Mouse (Mus musculus): ENCODE results near the gene Timm44. TPM values are rescaled to one million over a fixed set of nuclear protein-coding genes. Genes with fewer than 3 reads are reported as not detected.
A peak's percentile ranks its signal among the peaks of the same experiment; 100 is the strongest.

Timm44 gene
- 10 to 100 TPM; 67.1 to 73.9 TPM for total RNA-seq (2021)

- intact Hi-C loops (cut with DNase I), result no loop called here
- peak; percentile 95 to 98 for DNase-seq (ENCODE audit: extremely low spot score in 1 of 2, low spot score in 2 of 2)
Observed at GRCm38 (mm10) chr8:4275275-4276110, at the start of gene Timm44. TSS of gene Timm44 (minus strand) at chr8:4275913.

DNA sequence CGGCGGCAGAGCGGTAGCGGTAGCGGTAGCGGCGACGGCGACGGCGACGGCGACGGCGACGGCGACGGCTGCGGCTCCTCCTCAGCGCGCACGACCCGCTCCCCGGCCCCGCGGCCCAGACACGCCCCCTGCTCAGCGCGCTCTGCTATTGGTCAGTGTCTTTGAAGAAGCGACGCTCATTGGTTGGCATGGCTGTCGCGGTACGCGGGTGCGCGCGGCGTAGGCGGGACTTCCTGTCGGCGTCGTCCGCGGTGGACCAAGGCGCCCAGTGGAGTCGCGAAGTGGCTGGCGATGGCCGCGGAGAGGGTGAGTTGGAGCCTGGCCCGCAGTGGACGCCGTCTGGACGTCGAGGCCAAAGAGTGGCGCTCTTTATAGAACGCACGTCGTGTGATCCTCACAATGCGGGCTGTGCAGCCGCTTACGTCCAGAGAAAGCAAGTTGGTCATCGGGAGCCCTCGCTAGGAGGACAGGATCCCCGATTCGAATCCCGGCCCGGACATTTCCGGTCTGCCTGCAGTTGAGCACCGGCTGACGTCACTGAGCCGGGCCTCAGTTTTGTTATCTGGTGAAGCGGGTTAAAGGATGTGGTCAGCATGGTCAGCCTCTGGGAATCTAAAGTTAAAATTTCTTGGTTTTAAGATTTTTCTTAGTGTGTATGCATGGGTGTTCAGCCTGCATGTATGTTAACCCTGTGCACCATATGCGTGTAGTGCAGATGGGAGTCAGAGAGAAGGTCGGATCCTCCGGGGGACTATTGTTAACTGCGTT is 49.5 kb upstream of the Timm44 start, which contains the start of the genes Ccl25 and Elavl1:
TSS of gene Ccl25 (plus strand) at position 228 of the 768 bp plus-strand sequence.
TSS of gene Elavl1 (minus strand) at position 431 of the 768 bp plus-strand sequence.
- intact Hi-C loops (cut with DNase I), result loop anchor here (5.0 kb wide), 1 partner anchor 73 kb away; the partner anchor contains the start of gene Snapc2
- peak; percentile 96 to 99 for DNase-seq (ENCODE audit: extremely low spot score in 1 of 2, low spot score in 2 of 2)

- intact Hi-C loops (cut with DNase I), result loop anchor here (5.0 kb wide), 1 partner anchor 72 kb away; the partner anchor contains the start of gene Snapc2
- DNase-seq (ENCODE audit: extremely low spot score in 1 of 2, low spot score in 2 of 2), result peak in 1 of 2 experiments; percentile 74
Observed at GRCm38 (mm10) chr8:4324525-4324924, 48.8 kb upstream of the Timm44 start.

- DNase-seq (ENCODE audit: extremely low spot score in 1 of 2, low spot score in 2 of 2), result no peak
- intact Hi-C loops (cut with DNase I), result loop anchor here (5.0 kb wide), 1 partner anchor 72 kb away; the partner anchor contains the start of gene Snapc2
Observed at GRCm38 (mm10) chr8:4323917-4324316, 48.2 kb upstream of the Timm44 start.

GRCm38 (mm10) chr8:4322470-4322869 is 46.8 kb upstream of the Timm44 start:
- intact Hi-C loops (cut with DNase I), result loop anchor here (5.0 kb wide), 1 partner anchor 70 kb away; the partner anchor contains the start of gene Snapc2
- DNase-seq (ENCODE audit: extremely low spot score in 1 of 2, low spot score in 2 of 2), result peak; percentile 83 to 87

- intact Hi-C loops (cut with DNase I), result loop anchor here (5.0 kb wide), 1 partner anchor 69 kb away; the partner anchor contains the start of gene Snapc2
- DNase-seq (ENCODE audit: extremely low spot score in 1 of 2, low spot score in 2 of 2), result no peak
Observed at GRCm38 (mm10) chr8:4321031-4321430, 45.3 kb upstream of the Timm44 start.

DNA sequence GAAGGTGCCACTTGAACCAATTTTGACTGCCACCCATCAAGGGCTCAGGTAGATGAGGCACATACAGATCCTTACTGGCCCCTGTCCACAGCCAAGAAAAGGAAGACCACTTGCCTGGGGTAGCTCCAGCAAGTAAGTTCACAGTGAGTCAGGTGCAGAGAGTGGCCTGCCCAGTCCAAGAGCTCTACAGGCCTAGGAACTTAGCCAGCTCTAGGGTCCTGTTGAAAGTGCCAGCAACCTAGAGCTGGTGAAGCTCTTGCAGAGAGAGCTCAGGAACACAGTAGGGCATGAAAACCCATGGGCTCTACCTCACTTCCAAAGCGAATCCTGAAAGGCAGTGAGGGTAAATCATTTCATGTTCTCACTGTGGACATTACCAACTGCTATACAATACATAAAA is 44.7 kb upstream of the Timm44 start:
- intact Hi-C loops (cut with DNase I), result loop anchor here (5.0 kb wide), 1 partner anchor 68 kb away; the partner anchor contains the start of gene Snapc2
- DNase-seq (ENCODE audit: extremely low spot score in 1 of 2, low spot score in 2 of 2), result no peak

- intact Hi-C loops (cut with DNase I), result no loop called here
- DNase-seq (ENCODE audit: extremely low spot score in 1 of 2, low spot score in 2 of 2), result no peak
Observed at GRCm38 (mm10) chr8:4319573-4319872, 43.8 kb upstream of the Timm44 start.

GRCm38 (mm10) chr8:4318796-4319572 is 43.3 kb upstream of the Timm44 start:
- intact Hi-C loops (cut with DNase I), result no loop called here
- no peak for DNase-seq (ENCODE audit: extremely low spot score in 1 of 2, low spot score in 2 of 2)

GRCm38 (mm10) chr8:4318124-4318523 is 42.4 kb upstream of the Timm44 start:
- intact Hi-C loops (cut with DNase I), result no loop called here
- no peak for DNase-seq (ENCODE audit: extremely low spot score in 1 of 2, low spot score in 2 of 2)

DNA sequence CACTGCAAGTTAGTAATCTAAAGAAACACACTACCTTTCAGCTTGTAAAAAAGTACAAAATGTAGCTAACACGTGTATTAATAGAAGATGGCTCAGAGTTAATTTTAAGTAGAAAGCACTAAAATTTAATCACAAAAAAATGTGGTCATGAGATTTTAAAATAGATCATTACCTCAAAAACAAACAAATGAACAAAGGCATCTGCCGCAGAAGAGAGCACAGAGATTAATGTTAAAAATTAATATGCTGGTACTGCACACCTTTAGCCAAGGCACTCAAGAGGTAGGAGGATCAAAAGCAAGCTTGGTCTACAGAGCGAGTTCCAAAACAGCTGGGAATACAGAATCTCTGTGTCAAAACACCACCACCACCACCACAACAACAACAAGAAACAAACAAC is 39.1 kb upstream of the Timm44 start:
- intact Hi-C loops (cut with DNase I), result no loop called here
- no peak for DNase-seq (ENCODE audit: extremely low spot score in 1 of 2, low spot score in 2 of 2)

DNA sequence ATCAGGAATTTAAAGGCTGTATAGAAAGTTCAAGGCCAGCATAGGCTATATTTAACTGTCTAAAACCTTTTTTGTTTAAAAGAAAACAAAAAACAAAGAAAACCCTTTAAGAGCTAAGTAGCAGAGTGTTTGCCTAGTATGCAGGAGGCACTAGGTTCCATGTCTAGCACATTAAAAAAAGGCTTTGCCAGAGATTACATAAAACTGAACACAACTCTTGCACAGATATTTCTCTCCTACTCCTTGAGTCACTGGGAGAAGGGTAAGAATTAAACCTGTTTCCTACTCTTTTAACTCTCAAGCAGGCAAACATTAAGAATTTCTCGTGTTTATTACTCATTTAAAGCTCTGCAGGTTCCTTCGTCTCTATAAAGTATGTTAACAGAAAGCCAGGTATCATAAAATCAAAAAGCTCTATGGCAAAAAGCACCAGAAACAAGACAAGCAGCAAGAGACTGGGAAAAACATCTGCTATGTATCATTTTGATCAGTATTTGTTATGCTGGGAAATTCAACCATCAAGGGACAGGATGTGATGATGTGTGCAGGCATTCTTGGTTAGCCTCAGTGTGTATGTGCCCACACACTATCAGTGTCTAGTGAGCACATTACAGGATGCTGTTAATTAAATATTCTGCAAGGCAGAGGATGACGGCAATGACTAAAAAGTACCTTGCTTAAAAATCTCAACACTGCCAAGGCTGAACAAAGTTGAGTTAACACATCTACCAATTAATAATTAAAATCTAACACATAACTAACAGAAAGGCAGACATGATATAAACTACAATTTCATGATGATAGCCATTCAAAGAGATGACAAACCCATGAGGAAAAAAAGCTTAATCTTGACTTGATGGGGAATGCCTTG is 37.8 kb upstream of the Timm44 start:
- DNase-seq (ENCODE audit: extremely low spot score in 1 of 2, low spot score in 2 of 2), result no peak
- intact Hi-C loops (cut with DNase I), result no loop called here

- intact Hi-C loops (cut with DNase I), result no loop called here
- DNase-seq (ENCODE audit: extremely low spot score in 1 of 2, low spot score in 2 of 2), result no peak
Observed at GRCm38 (mm10) chr8:4312104-4312503, 36.4 kb upstream of the Timm44 start.

DNA sequence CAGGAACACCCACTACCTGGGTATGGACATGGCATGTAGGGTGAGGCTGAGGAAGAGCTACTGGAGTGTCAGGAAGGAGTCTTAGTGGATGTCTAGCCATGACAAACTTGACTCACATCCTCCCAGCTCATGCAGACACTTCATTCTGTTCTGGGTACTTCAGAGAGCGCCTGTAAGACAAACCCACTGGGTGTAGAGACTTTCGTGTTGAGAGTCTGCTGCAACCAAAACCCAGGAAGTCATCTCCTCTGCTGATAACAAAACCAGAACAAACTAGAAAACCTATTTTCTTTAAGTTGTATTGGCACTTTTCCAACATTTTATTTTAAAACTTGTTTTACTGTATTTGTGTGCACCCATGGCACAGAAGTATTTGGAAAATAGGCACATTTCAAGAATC is 30.1 kb upstream of the Timm44 start:
- intact Hi-C loops (cut with DNase I), result no loop called here
- no peak for DNase-seq (ENCODE audit: extremely low spot score in 1 of 2, low spot score in 2 of 2)

- intact Hi-C loops (cut with DNase I), result no loop called here
- no peak for DNase-seq (ENCODE audit: extremely low spot score in 1 of 2, low spot score in 2 of 2)
Observed at GRCm38 (mm10) chr8:4304124-4304547, 28.4 kb upstream of the Timm44 start.

- no peak for DNase-seq (ENCODE audit: extremely low spot score in 1 of 2, low spot score in 2 of 2)
- intact Hi-C loops (cut with DNase I), result no loop called here
Observed at GRCm38 (mm10) chr8:4297822-4298221, 22.1 kb upstream of the Timm44 start.

- intact Hi-C loops (cut with DNase I), result no loop called here
- no peak for DNase-seq (ENCODE audit: extremely low spot score in 1 of 2, low spot score in 2 of 2)
Observed at GRCm38 (mm10) chr8:4292738-4293137, 17.0 kb upstream of the Timm44 start.

GRCm38 (mm10) chr8:4276111-4276465 is 375 bp upstream of the Timm44 start:
- intact Hi-C loops (cut with DNase I), result no loop called here
- DNase-seq (ENCODE audit: extremely low spot score in 1 of 2, low spot score in 2 of 2), result no peak

All from left cerebral cortex, postnatal 10 days (tissue).